Mouse (Mus musculus) heart, adult 2 months (tissue): ENCODE measurements at regions not wholly inside any gene's neighbourhood (a gene's known extent, or its start where the extent isn't known, plus 50 kb on each side); places are given as distances from the start of the nearest gene placed in this dataset.

Experiments
- CTCF ChIP-seq: fragments of 200-600 bp; IDR thresholded peaks from 2 replicates; pipeline ENCODE4 v1.8.1; 2022; ENCODE audit warnings: antibody characterized with exemption, mild to moderate bottlenecking, moderate library complexity
- EP300 ChIP-seq: fragments of 200-500 bp; IDR thresholded peaks from 2 replicates; pipeline ENCODE4 v1.6.1; 2011; ENCODE audit warnings: low read depth, low read length, control low read depth; ENCODE audit not compliant: insufficient read depth
- POLR2A ChIP-seq: fragments of 200-500 bp; IDR thresholded peaks from 2 replicates; pipeline ENCODE4 v1.6.1; 2011; ENCODE audit warnings: mild to moderate bottlenecking, low read depth, low read length, control low read depth; ENCODE audit not compliant: insufficient read depth

GRCm38 (mm10) chr4:125810247-125810646 is 214.1 kb upstream of the Csf3r start:
- no peak for TF ChIP-seq POLR2A
- no peak for TF ChIP-seq CTCF
- no peak for TF ChIP-seq EP300
